Mouse (Mus musculus) forelimb bud, embryonic 11.5 days (tissue): ENCODE measurements around the gene Gm20807.
"Not testable (repeated sequence)": the region's sequence is repeated elsewhere in the genome, so short reads cannot be mapped to it uniquely, and the experiment has no call there.

ENCODE experiments used
- DNase-seq: peaks from one replicate; pipeline ENCODE4 v3.0.0-alpha.2; 2012; ENCODE audit warnings: low read depth, low spot score

Gm20807 gene

GRCm38 (mm10) chrY:13042591-13042990 is at the start of gene Gm20807:
Gm20807 (plus strand) TSS chrY:13042891.
- not testable (repeated sequence) for DNase-seq
